Mouse (Mus musculus): Measurements from ENCODE around the gene Platr17.
A peak's percentile ranks its signal among the peaks of the same experiment; 100 is the strongest.
"Not testable (repeated sequence)": the region's sequence is repeated elsewhere in the genome, so short reads cannot be mapped to it uniquely, and the experiment has no call there.

Gene Platr17

DNA sequence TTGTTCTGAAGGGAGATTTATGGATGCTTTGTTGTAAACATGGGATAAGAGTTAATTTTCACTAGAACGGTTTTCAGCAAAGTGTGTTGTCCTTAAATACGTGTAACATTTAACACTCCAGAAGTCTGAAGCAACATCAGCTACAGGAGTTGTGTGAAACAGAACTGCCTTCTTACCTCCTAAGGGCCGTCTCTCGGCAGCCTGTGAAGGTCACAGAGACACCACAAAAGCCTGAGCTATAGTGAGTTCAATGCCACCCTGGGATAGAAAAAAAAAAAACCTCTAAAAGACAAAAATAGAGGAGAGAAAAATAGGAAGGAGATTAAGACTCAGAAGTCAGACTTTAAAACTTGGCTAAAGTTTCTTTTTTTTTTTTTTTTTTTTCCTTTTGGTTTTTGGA is 2.9 kb upstream of the Platr17 start:
- no peak for DNase-seq (ENCODE audit: extremely low read depth, low read depth, low spot score)

DNA sequence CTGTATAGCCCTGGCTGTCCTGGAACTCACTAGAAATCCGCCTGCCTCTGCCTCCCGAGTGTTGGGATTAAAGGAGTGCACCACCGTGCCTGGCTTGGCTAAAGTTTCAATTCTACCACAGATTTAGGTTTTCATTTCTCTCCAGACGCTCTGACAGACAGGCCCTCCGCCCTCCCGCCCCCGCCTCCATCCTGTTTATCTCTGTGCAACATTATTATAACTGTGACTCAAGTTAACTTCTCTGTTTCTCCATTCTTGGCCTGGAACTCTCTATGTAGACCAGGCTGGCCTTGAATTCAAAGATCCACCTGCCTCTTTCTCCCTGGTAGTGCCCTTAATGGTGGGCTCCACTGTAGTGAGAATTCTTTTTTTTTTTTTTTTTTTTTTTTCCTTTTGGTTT is 2.4 kb upstream of the Platr17 start:
- DNase-seq (ENCODE audit: extremely low read depth, low read depth, low spot score): no peak

GRCm38 (mm10) chr17:33903911-33904651 is 854 bp upstream of the Platr17 start:
- DNase-seq (ENCODE audit: extremely low read depth, low read depth, low spot score): not testable (repeated sequence)

GRCm38 (mm10) chr17:33908331-33909076 is 3.6 kb downstream of the Platr17 start:
- no peak for DNase-seq (ENCODE audit: extremely low read depth, low read depth, low spot score)

DNA sequence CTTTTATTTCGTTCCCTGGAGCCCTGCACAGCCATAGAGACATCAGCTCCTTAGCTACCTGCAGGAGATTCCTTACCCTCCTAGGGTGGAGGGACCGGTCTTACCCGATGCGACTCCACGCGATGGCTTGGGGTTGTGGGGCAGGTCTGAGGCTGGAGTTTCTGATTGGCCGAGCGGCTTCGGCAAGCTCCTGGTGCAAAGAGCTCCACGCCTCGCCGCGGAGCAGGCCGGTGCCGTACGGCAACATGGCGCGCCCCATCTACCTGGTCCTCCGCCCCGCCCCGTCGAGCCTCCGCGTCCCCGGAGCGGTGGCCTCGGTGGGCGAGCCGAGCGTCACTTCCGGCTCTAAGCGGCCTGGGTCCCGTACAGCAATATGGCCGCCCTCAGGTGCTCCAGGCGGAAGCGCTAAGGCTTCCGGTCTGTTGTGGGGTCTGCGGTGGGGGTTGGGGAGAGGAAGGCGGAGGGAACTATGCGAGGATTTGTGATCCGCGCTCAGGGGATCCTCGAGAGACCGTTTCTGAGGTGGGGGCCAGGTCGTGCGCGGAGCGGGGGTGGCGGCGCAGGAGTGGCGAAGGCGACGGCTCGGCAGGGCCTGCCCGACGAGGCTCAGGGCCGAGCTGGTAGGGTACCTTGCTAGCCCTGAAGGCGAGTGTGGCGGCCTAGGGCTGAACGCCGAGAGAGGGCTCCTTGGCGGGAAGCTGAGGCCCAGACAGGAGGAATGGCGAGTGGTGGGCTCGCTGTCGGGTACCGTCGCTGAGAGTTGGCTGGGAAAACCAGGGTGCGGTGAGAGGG is 4.3 kb downstream of the Platr17 start, which contains the start of gene Daxx:
Daxx (plus strand) TSS at position 338 of the 792 bp plus-strand sequence.
- peak; percentile 80 for DNase-seq (ENCODE audit: extremely low read depth, low read depth, low spot score)

DNA sequence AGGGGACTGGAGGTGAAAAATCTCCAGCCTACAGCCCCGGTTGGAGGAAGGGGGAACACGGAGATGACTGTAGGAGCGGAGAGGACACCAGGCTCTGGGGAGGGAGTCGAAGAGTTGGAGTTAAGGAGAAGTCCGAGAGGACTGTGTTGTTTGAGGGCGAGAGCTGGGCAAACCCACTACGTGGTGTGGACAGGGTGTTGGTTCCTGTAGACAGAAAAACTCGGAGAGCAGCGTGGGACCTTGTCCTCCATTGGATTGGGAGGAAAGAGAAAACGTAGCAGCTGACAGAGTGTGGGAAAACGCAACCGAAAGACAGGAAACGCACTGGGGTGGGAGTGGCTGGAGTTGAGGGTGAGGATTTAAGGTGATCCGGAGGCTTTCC is 4.9 kb downstream of the Platr17 start:
- DNase-seq (ENCODE audit: extremely low read depth, low read depth, low spot score): no peak

- no peak for DNase-seq (ENCODE audit: extremely low read depth, low read depth, low spot score)
Observed at GRCm38 (mm10) chr17:33910346-33911051, 5.6 kb downstream of the Platr17 start.

DNA sequence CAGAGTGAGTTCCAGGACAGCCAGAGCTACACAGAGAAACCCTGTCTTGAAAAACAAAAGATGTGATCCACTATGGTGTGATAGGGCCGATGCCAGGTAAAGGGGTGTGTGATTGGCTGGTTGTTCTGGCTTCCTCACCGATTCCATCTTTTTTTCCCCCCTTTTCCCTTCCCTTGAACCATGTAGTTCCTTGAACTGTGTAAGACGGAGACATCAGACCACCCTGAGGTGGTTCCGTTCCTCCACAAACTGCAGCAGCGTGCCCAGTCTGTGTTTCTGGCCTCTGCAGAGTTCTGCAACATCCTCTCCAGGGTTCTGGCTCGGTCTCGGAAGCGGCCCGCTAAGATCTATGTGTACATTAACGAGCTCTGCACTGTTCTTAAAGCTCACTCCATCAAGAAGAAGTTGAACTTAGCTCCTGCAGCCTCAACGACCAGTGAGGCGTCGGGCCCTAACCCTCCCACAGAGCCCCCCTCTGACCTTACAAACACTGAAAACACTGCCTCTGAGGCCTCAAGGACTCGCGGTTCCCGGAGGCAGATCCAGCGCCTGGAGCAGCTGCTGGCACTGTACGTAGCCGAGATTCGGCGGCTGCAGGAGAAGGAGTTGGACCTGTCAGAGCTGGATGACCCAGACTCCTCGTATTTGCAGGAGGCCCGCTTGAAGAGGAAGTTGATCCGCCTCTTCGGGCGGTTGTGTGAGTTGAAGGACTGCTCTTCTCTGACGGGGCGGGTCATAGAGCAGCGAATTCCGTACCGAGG is 6.3 kb downstream of the Platr17 start:
- DNase-seq (ENCODE audit: extremely low read depth, low read depth, low spot score): no peak

DNA sequence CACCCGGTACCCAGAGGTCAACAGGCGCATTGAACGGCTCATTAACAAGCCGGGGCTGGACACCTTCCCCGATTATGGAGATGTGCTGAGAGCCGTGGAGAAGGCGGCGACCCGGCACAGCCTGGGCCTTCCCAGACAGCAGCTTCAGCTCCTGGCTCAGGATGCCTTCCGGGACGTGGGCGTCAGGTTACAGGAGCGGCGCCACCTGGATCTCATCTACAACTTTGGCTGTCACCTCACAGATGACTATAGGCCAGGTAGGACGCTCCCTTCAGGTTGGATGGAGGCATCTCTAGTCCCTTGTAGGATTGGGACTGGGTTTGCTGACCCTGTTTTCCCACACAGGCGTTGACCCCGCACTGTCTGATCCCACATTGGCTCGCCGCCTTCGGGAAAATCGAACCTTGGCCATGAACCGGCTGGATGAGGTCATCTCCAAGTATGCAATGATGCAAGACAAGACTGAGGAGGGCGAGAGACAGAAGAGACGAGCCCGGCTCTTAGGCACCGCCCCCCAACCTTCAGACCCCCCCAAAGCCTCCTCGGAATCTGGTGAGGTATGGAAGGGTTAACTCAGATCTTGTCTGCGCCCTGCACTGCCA is 7.0 kb downstream of the Platr17 start:
- DNase-seq (ENCODE audit: extremely low read depth, low read depth, low spot score): no peak

DNA sequence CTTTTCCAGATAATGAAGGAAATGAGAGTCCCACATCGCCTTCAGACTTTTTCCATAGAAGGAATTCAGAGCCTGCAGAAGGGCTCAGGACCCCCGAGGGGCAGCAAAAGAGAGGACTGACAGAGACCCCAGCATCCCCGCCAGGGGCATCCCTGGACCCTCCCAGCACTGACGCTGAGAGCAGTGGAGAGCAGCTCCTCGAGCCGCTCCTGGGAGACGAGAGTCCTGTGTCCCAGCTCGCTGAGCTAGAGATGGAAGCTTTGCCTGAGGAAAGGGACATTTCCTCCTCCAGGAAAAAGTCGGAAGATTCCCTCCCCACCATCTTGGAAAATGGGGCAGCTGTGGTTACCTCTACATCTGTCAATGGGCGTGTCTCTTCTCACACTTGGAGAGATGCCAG is 8.3 kb downstream of the Platr17 start:
- no peak for DNase-seq (ENCODE audit: extremely low read depth, low read depth, low spot score)

DNA sequence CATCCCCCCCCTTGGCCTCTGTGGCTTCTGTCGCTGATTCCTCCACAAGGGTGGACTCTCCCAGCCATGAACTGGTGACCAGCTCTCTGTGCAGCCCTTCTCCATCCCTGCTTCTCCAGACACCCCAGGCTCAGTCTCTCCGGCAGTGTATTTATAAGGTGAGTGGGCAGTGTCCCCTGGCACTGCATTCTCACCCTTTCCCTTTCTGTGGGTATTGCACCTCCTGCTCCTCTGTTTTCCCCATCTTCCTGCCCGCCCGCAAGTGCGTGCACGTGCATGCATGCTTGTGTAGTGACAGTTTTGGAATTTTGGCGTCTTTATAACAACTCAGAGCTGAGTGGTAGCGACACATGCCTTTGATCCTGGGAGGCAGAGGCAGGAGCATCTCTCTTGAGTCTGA is 9.0 kb downstream of the Platr17 start:
- no peak for DNase-seq (ENCODE audit: extremely low read depth, low read depth, low spot score)

DNA sequence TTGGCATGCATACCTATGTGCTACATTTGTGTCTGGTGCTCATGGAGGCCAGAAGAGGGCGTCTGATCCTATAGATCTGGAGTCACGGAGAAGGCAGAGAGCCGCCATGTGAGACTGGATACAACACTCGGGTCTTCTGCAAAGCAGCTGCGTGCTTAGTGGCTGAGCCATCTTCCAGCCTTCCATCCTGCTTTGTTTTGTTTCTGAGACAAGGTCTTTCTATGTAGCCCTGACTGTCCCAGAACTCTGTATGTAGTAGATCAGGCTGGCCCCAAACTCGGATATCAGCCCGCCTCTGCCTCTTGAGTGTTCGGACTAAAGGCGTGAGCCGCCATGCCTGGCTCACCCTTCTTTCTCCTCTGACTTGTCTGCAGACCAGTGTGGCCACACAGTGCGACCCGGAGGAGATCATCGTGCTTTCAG is 10.0 kb downstream of the Platr17 start:
- DNase-seq (ENCODE audit: extremely low read depth, low read depth, low spot score): no peak

DNA sequence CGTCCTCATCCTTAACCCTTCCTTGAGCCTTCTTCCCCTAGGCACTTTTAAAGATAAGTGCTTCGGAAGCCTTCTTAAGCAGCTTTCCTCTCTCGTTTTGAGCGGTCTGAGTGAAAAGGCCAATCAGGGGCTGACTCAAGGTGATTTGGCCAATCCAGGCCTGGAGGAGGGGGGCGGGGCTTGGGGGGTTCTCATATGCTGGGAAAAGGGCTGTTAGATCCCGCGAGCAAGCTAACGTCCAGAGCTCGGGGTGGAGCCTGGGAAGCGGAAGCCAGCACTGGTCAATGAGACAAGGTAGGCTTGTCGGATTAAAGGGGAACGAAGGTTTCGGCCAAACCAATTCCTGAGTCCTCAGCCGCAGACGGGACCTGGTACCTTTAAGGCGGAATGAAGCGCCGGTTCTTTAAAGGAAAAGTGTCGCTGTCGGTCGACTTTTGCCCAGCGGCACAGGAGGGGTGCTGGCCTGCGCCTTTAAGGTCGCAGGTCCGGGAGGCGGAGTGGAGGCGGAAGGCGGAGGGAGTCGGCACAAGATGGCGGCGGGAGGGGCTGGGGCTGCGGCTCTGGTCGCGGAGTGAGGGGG is 10.8 kb downstream of the Platr17 start, which contains the start of the genes Tapbp and Zbtb22:
Tapbp (plus strand) TSS at position 229 of the 580 bp plus-strand sequence.
Zbtb22 (plus strand) TSS at position 234 of the 580 bp plus-strand sequence.
- DNase-seq (ENCODE audit: extremely low read depth, low read depth, low spot score): peak; percentile 89

- no peak for DNase-seq (ENCODE audit: extremely low read depth, low read depth, low spot score)
Observed at GRCm38 (mm10) chr17:33916294-33916693, 11.4 kb downstream of the Platr17 start.

DNA sequence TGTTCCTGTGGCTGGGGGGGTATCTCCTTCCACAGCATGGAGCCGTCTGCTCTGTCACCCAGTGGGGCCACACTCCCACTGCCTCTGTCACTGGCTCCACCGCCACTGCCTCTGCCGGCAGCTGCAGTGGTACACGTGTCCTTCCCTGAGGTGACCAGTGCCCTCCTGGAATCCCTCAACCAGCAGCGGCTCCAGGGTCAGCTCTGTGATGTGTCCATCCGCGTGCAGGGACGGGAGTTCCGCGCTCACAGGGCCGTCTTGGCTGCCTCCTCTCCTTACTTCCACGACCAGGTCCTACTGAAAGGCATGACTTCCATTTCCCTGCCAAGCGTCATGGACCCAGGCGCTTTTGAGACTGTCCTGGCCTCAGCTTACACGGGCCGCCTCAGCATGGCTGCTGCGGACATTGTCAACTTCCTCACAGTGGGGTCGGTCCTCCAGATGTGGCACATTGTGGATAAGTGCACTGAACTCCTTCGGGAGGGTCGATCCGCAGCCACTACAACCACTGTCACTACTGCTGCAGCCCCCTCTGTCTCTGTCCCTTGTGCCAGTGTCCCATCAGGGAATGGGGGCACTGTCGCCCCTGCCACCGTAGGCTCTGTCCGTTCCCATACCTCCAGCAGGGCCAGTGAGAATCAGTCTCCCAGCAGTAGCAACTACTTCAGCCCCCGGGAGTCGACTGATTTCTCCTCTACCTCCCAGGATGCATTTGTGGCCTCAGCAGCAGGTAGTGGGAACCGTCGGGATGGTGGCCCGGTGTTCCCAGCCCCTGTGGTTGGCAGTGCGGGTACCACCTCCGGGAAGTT is 12.1 kb downstream of the Platr17 start:
- DNase-seq (ENCODE audit: extremely low read depth, low read depth, low spot score): no peak

DNA sequence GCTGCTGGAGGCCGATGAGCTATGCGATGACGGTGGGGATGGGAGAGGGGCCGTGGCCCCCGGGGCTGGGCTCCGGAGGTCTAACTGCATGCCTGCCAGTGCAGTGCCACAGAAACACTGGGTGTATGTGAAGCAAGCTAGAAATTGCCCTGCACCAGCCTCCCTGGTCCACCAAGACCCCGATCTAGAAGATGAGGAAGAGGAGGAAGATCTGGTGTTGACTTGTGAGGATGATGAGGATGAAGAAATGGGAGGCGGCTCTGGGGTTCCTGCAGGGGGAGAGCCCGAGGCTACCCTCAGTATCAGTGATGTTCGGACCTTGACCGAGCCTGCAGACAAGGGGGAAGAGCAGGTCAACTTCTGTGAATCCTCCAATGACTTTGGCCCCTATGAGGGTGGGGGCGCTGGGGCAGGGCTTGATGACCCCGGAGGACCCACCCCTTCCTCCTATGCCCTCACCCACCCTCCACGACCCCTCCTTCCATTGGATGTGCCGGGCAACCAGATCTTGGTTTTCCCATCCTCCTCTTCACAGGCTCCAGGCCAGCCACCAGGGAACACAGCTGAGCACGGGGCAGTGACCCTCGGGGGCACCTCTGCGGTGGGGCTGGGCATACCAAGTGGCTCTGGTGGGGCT is 12.8 kb downstream of the Platr17 start:
- DNase-seq (ENCODE audit: extremely low read depth, low read depth, low spot score): no peak

DNA sequence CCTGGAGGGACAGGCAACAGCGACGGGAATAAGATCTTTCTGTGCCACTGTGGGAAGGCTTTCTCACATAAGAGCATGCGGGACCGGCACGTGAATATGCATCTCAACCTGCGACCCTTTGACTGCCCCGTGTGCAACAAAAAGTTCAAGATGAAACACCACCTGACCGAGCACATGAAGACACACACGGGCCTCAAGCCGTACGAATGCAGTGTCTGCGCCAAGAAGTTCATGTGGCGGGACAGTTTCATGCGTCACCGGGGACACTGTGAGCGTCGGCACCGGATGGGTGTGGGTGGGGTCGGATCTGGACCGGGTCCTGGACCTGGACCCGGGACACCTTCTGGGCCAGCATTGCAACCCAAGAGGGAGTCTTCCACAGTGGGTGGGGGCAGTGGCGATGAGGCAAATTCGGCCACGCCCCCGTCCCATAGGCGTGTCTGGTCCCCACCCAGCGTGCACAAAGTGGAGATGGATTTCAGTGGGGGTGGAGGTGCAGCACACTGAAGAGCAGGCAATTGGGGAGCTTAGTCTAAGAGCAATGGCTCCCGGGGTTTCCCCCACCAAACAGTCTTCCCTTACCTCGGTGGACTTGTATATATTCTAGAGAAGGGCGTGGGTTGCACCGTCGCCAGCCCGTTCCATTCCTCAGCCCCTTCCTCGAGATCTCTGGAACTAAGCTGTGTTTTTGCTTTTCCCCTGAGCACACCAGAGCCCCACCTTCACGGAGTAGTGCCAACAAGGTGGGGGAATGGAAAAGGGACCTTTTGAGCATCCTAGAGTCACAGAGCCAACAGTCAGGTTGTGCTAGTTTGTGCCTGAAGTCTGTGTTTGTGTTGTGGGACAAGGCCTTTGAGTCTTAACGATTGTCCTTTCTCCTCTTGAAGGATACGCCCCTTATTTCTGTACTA is 13.6 kb downstream of the Platr17 start:
- DNase-seq (ENCODE audit: extremely low read depth, low read depth, low spot score): no peak
